Mouse (Mus musculus): ENCODE measurements around the gene 1110008L16Rik. TPM values are rescaled to one million over a fixed set of nuclear protein-coding genes. Genes with fewer than 3 reads are reported as not detected.
"Not testable (repeated sequence)": the region's sequence is repeated elsewhere in the genome, so short reads cannot be mapped to it uniquely, and the experiment has no call there.

Gene 1110008L16Rik
- polyA plus RNA-seq (2015; fragmentation: Nextera tagmentation; extraction: Ambion mirVana): 15.0 and 18.1 TPM in 2 replicates

- no peak within 1 kb of the TSS for H3K4me3 ChIP-seq (replicated peaks; ENCODE audit: low read depth, low read length)
- peaks cover 28% of the 10 kb centered on the region for H3K36me3 ChIP-seq (ENCODE audit: insufficient read depth, low read length)
- no peak for DNase-seq (ENCODE audit: low spot score)
- no peak within 1 kb of the TSS for H3K27ac ChIP-seq
- H3K4me2 ChIP-seq (ENCODE audit: low read length): no peak within 1 kb of the TSS
- no peak within 1 kb of the TSS for H3K9ac ChIP-seq (ENCODE audit: low read depth, low read length)
- no peaks in the 10 kb centered on the region for H3K9me3 ChIP-seq (replicated peaks; ENCODE audit: low read length)
- 0 out of 2 replicates have a peak, but pooled peaks cover 12% of the 10 kb centered on the region for H3K4me1 ChIP-seq (replicated peaks; ENCODE audit: insufficient read depth, low read length)
- WGBS: 62% methylated on average over 5 of the region's 5 CpGs
- no peak for ATAC-seq (replicated peaks; ENCODE audit: low FRiP score, low read depth)
- no peak for TF ChIP-seq CTCF (IDR thresholded peaks at IDR 0.05; ENCODE audit: low read depth)
- no peaks in the 10 kb centered on the region for H3K27me3 ChIP-seq (ENCODE audit: insufficient read depth, low read length)
Observed at GRCm38 (mm10) chr12:55299336-55299735, at the start of gene 1110008L16Rik. 1110008L16Rik (plus strand) TSS chr12:55299577.

- H3K9me3 ChIP-seq (replicated peaks; ENCODE audit: low read length); H3K27me3 ChIP-seq (ENCODE audit: insufficient read depth, low read length); H3K4me2 ChIP-seq (ENCODE audit: low read length); H3K9ac ChIP-seq (ENCODE audit: low read depth, low read length); ATAC-seq (replicated peaks; ENCODE audit: low FRiP score, low read depth); H3K4me1 ChIP-seq (replicated peaks; ENCODE audit: insufficient read depth, low read length); H3K4me3 ChIP-seq (replicated peaks; ENCODE audit: low read depth, low read length); H3K27ac ChIP-seq; DNase-seq (ENCODE audit: low spot score); H3K36me3 ChIP-seq (ENCODE audit: insufficient read depth, low read length): not testable (repeated sequence)
- no CpG with 5 or more reads among the region's 8 CpGs for WGBS
Observed at GRCm38 (mm10) chr12:55261950-55262349, 37.4 kb upstream of the 1110008L16Rik start.

- H3K4me2 ChIP-seq (ENCODE audit: low read length); H3K4me1 ChIP-seq (replicated peaks; ENCODE audit: insufficient read depth, low read length); H3K36me3 ChIP-seq (ENCODE audit: insufficient read depth, low read length); ATAC-seq (replicated peaks; ENCODE audit: low FRiP score, low read depth); H3K27ac ChIP-seq; H3K9me3 ChIP-seq (replicated peaks; ENCODE audit: low read length); DNase-seq (ENCODE audit: low spot score); H3K9ac ChIP-seq (ENCODE audit: low read depth, low read length); H3K27me3 ChIP-seq (ENCODE audit: insufficient read depth, low read length); H3K4me3 ChIP-seq (replicated peaks; ENCODE audit: low read depth, low read length): not testable (repeated sequence)
- no CpG with 5 or more reads among the region's 5 CpGs for whole genome bisulfite sequencing
Observed at GRCm38 (mm10) chr12:55263385-55263784, 36.0 kb upstream of the 1110008L16Rik start.

GRCm38 (mm10) chr12:55272243-55272642 is 27.1 kb upstream of the 1110008L16Rik start:
- DNase-seq (ENCODE audit: low spot score) (peak; percentile 1), ATAC-seq (replicated peaks; ENCODE audit: low FRiP score, low read depth) (no peak)
- Histone ChIP-seq H3K9ac (ENCODE audit: low read depth, low read length) (no peak overlapping the region), H3K27me3 (ENCODE audit: insufficient read depth, low read length) (no peaks in the 10 kb centered on the region), H3K9me3 (replicated peaks; ENCODE audit: low read length) (no peaks in the 10 kb centered on the region), H3K27ac (no peak overlapping the region), H3K36me3 (ENCODE audit: insufficient read depth, low read length) (no peaks in the 10 kb centered on the region), H3K4me2 (ENCODE audit: low read length) (no peak overlapping the region), H3K4me3 (replicated peaks; ENCODE audit: low read depth, low read length) (no peak overlapping the region), H3K4me1 (replicated peaks; ENCODE audit: insufficient read depth, low read length) (no peaks in the 10 kb centered on the region)
- TF ChIP-seq CTCF (IDR thresholded peaks at IDR 0.05; ENCODE audit: low read depth): no peak
- 74% methylated on average over 3 of the region's 3 CpGs for WGBS

GRCm38 (mm10) chr12:55277583-55277982 is 21.8 kb upstream of the 1110008L16Rik start:
- H3K9me3 ChIP-seq (replicated peaks; ENCODE audit: low read length); H3K4me3 ChIP-seq (replicated peaks; ENCODE audit: low read depth, low read length); DNase-seq (ENCODE audit: low spot score); H3K36me3 ChIP-seq (ENCODE audit: insufficient read depth, low read length); ATAC-seq (replicated peaks; ENCODE audit: low FRiP score, low read depth); H3K27ac ChIP-seq; H3K27me3 ChIP-seq (ENCODE audit: insufficient read depth, low read length); H3K9ac ChIP-seq (ENCODE audit: low read depth, low read length); H3K4me1 ChIP-seq (replicated peaks; ENCODE audit: insufficient read depth, low read length); H3K4me2 ChIP-seq (ENCODE audit: low read length): not testable (repeated sequence)
- 86% methylated on average over 3 of the region's 6 CpGs for WGBS

- Histone ChIP-seq H3K4me3 (replicated peaks; ENCODE audit: low read depth, low read length) (no peak overlapping the region), H3K9ac (ENCODE audit: low read depth, low read length) (no peak overlapping the region), H3K4me2 (ENCODE audit: low read length) (no peak overlapping the region), H3K27me3 (ENCODE audit: insufficient read depth, low read length) (no peaks in the 10 kb centered on the region), H3K36me3 (ENCODE audit: insufficient read depth, low read length) (peaks cover 39% of the 10 kb centered on the region), H3K4me1 (replicated peaks; ENCODE audit: insufficient read depth, low read length) (0 out of 2 replicates have a peak, but pooled peaks cover 12% of the 10 kb centered on the region), H3K9me3 (replicated peaks; ENCODE audit: low read length) (no peaks in the 10 kb centered on the region), H3K27ac (no peak overlapping the region)
- WGBS: 93% methylated on average over 9 of the region's 9 CpGs
- ATAC-seq (replicated peaks; ENCODE audit: low FRiP score, low read depth) (no peak), DNase-seq (ENCODE audit: low spot score) (no peak)
- no peak for TF ChIP-seq CTCF (IDR thresholded peaks at IDR 0.05; ENCODE audit: low read depth)
Observed at GRCm38 (mm10) chr12:55298112-55298511, 1.3 kb upstream of the 1110008L16Rik start.

GRCm38 (mm10) chr12:55300820-55301351 is 1.5 kb downstream of the 1110008L16Rik start:
- DNase-seq (ENCODE audit: low spot score) (no peak), ATAC-seq (replicated peaks; ENCODE audit: low FRiP score, low read depth) (no peak)
- Histone ChIP-seq H3K4me3 (replicated peaks; ENCODE audit: low read depth, low read length) (no peak overlapping the region), H3K27me3 (ENCODE audit: insufficient read depth, low read length) (no peaks in the 10 kb centered on the region), H3K9me3 (replicated peaks; ENCODE audit: low read length) (no peaks in the 10 kb centered on the region), H3K36me3 (ENCODE audit: insufficient read depth, low read length) (peaks cover 16% of the 10 kb centered on the region), H3K27ac (no peak overlapping the region), H3K4me2 (ENCODE audit: low read length) (0 out of 2 replicates have a peak overlapping the region, but pooled peaks have one; percentile 64), H3K4me1 (replicated peaks; ENCODE audit: insufficient read depth, low read length) (0 out of 2 replicates have a peak, but pooled peaks cover 12% of the 10 kb centered on the region), H3K9ac (ENCODE audit: low read depth, low read length) (no peak overlapping the region)
- no peak for TF ChIP-seq CTCF (IDR thresholded peaks at IDR 0.05; ENCODE audit: low read depth)
- WGBS: 73% methylated on average over 3 of the region's 3 CpGs

All from kidney, postnatal 0 days (tissue).